Mouse (Mus musculus) liver, adult 2 months (tissue): ENCODE results near the gene Pianp. TPM values are rescaled to one million over a fixed set of nuclear protein-coding genes. Genes with fewer than 3 reads are reported as not detected.
"Not testable (repeated sequence)": the region's sequence is repeated elsewhere in the genome, so short reads cannot be mapped to it uniquely, and the experiment has no call there.

ENCODE experiments used
- DNase-seq: peaks from one replicate; pipeline ENCODE4 v3.0.0-alpha.2; 2011; ENCODE audit warnings: low read depth, low spot score; ENCODE audit errors: extremely low read depth
- H3K27ac ChIP-seq: fragments of 200-500 bp; replicated peaks from 2 replicates; pipeline ENCODE4 v1.5.1; 2012; ENCODE audit warnings: low read depth, mild to moderate bottlenecking, control low read depth, inconsistent platforms, low read length; ENCODE audit not compliant: insufficient read depth
- H3K27me3 ChIP-seq: fragments of 200-500 bp; 2 replicates; pipeline ENCODE4 v1.6.1; 2012; ENCODE audit warnings: mild to moderate bottlenecking, moderate library complexity, low read length, inconsistent platforms; ENCODE audit not compliant: control insufficient read depth, insufficient read depth
- H3K36me3 ChIP-seq: fragments of 200-500 bp; 2 replicates; pipeline ENCODE4 v1.6.1; 2012; ENCODE audit warnings: low read length, inconsistent platforms; ENCODE audit not compliant: control insufficient read depth, insufficient read depth
- H3K4me1 ChIP-seq: fragments of 200-500 bp; 2 replicates; pipeline ENCODE4 v1.6.1; 2011; ENCODE audit warnings: low read length; ENCODE audit not compliant: control insufficient read depth, insufficient read depth
- H3K4me3 ChIP-seq: fragments of 200-500 bp; 2 replicates; pipeline ENCODE4 v1.5.1; 2011; ENCODE audit warnings: low read depth, mild to moderate bottlenecking, control low read depth, low read length, moderate library complexity; ENCODE audit not compliant: insufficient read depth
- H3K79me2 ChIP-seq: fragments of 200-500 bp; 2 replicates; pipeline ENCODE4 v1.6.1; 2012; ENCODE audit warnings: inconsistent platforms, mild to moderate bottlenecking, low read length, moderate library complexity; ENCODE audit not compliant: control insufficient read depth, insufficient read depth
- H3K9ac ChIP-seq: fragments of 200-500 bp; 2 replicates; pipeline ENCODE4 v1.6.1; 2012; ENCODE audit warnings: low read depth, mild to moderate bottlenecking, control low read depth, inconsistent platforms, low read length
- CTCF ChIP-seq: fragments of 200-500 bp; IDR thresholded peaks from 2 replicates; pipeline ENCODE4 v1.5.1; 2011; ENCODE audit warnings: low read depth, low read length, control low read depth
- POLR2A ChIP-seq: fragments of 200-500 bp; IDR thresholded peaks from 2 replicates; pipeline ENCODE4 v1.6.1; 2011; ENCODE audit warnings: low read length, control low read depth; ENCODE audit not compliant: insufficient read depth; ENCODE audit errors: extremely low read depth
- WGBS: fragments of 180-500 bp; shearing (Covaris S2); methylation state at CpG from one replicate; pipeline ENCODE4 v1.1.7; 2018; 5-methylcytosine and 5-hydroxymethylcytosine counted together
- polyA plus RNA-seq: library from polyadenylated mRNA; depleted of rRNA; stranded (reverse); fragments of >200 nt; gene quantifications from 2 replicates; pipeline ENCODE4 v1.2.3, GENCODE M21; 2012
- total RNA-seq: library from RNA; depleted of rRNA; stranded (reverse); fragments of >200 nt; gene quantifications from 2 replicates; pipeline ENCODE4 v1.2.3, GENCODE M21; 2014

Gene Pianp
- total and polyA plus RNA-seq, 2 experiments, result 1.4 TPM; not detected in 1

DNA sequence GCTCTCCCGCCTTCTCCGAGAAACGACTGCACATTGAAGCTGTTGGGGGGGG is 12.5 kb downstream of the Pianp start, which contains the start of gene Zfp384:
Gene Zfp384, plus strand, starts transcription at position 17 of the 52 bp plus-strand sequence.
- Histone ChIP-seq H3K27ac (peak within 1 kb of the TSS; percentile 91), H3K9ac (peak within 1 kb of the TSS; percentile 99), H3K27me3 (no peaks in the 10 kb centered on the region), H3K79me2 (peaks cover 23% of the 10 kb centered on the region; the same call in 1 of the 2 replicates), H3K4me1 (peaks cover 10% of the 10 kb centered on the region), H3K4me3 (peak within 1 kb of the TSS; percentile 91), H3K36me3 (peaks cover 3% of the 10 kb centered on the region; the same call in 1 of the 2 replicates)
- WGBS, result 0% methylated on average over 3 of the region's 3 CpGs
- no peak for DNase-seq
- no peak for TF ChIP-seq POLR2A
- TF ChIP-seq CTCF, result no peak

DNA sequence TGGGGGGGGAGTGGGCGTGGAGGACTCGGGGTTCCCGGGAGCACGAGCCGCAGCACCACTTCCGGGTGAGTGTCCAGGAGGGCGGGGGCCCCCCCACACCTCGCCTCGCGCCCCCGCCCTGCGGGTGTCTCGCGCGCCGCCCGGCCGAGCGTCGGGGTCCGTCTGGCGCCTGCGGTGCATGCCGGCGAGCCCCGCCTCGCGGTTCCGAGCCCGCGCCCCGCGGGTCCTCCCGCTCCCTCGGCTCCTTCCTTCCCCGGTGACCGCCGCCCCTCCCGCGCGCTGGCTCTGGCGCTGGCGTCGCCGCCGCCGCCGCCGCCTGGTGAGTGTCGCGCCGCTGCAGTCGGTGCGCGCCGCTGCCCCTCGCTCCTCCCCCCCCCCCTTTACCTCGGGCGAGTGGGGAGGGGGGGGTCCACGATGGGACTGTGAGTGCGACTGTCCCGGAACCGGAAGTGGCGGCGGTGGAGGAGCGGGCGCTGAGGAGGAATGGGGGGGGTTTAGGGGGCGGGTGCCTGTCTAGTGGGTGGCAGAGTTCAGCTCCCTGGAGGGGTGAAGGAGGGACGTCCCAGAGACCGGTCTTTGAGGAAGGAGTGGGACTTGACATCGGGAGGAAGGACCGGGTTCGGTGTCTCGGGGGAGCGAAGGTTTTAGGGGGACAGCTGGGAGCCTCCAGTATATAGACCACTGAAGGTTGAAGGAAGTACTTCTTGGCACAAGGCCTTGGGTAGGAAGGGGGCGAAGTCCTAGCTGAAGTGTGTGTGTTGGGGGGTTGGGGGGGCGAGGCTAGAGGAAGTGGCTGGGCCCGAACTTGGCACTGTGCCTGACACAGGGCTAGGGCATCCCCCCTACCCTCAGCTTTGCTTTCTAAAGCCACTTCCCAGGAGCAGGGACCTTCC is 12.9 kb downstream of the Pianp start:
- Histone ChIP-seq H3K79me2 (peaks cover 24% of the 10 kb centered on the region; the same call in 1 of the 2 replicates), H3K36me3 (peaks cover 5% of the 10 kb centered on the region; the same call in 1 of the 2 replicates), H3K9ac (peak overlapping the region; percentile 99), H3K27ac (peak overlapping the region; percentile 91), H3K4me1 (peaks cover 10% of the 10 kb centered on the region), H3K4me3 (peak overlapping the region; percentile 91), H3K27me3 (no peaks in the 10 kb centered on the region)
- TF ChIP-seq POLR2A, result peak; percentile 33; the same call in 1 of the 2 replicates
- no peak for TF ChIP-seq CTCF
- DNase-seq, result peak; percentile 59
- WGBS, result 2% methylated on average over 31 of the region's 78 CpGs

- peaks cover 35% of the 10 kb centered on the region for H3K36me3 ChIP-seq
- no peak overlapping the region for H3K27ac ChIP-seq
- H3K79me2 ChIP-seq, result peaks cover 26% of the 10 kb centered on the region; the same call in 1 of the 2 replicates
- TF ChIP-seq CTCF (no peak), POLR2A (no peak)
- no peak for DNase-seq
- H3K9ac ChIP-seq, result no peak overlapping the region
- no peaks in the 10 kb centered on the region for H3K27me3 ChIP-seq
- H3K4me3 ChIP-seq, result no peak overlapping the region
- 97% methylated on average over 3 of the region's 3 CpGs for WGBS
- no peaks in the 10 kb centered on the region for H3K4me1 ChIP-seq
Measured at GRCm38 (mm10) chr6:125017682-125018081, 21.2 kb downstream of the Pianp start.

DNA sequence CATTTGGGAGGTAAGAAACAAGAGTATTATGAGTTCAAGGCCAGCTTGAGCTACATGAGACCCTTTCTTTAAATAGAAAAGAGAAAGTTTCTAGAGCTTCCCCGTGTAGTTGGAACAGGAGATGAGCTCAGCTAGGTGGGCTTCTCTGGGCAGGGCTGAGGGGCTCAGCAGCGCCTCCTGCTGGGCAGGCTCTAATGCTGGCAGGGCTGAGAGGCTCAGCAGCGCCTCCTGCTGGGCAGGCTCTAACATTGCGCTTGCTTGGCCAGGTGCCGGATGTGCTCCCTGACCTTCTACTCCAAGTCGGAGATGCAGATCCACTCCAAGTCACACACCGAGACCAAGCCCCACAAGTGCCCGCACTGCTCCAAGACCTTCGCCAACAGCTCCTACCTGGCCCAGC is 34.0 kb downstream of the Pianp start:
- DNase-seq, H3K27me3 ChIP-seq, H3K4me1 ChIP-seq, H3K27ac ChIP-seq, H3K9ac ChIP-seq, H3K79me2 ChIP-seq, H3K4me3 ChIP-seq: not testable (repeated sequence)
- peak; percentile 97 for TF ChIP-seq CTCF
- peaks cover 60% of the 10 kb centered on the region for H3K36me3 ChIP-seq
- WGBS, result 52% methylated on average over 8 of the region's 9 CpGs

DNA sequence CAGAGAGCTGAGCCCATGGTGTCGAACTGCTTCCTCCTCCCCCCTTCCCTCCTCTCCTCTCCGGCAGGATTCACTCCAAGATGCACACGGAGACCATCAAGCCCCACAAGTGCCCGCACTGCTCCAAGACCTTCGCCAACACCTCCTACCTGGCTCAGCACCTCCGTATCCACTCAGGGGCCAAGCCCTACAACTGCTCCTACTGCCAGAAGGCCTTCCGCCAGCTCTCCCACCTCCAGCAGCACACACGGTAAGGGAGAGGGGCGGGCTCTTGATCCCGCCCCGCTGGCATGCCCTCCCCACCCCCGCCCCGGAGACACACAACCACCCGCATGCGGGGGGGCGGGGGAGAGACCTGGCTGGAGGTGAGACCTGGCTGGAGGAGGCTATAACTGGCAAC is 35.1 kb downstream of the Pianp start:
- no peak for TF ChIP-seq POLR2A
- TF ChIP-seq CTCF, result no peak
- 88% methylated on average over 16 of the region's 16 CpGs for WGBS
- DNase-seq, result no peak
- Histone ChIP-seq H3K4me3 (no peak overlapping the region), H3K9ac (no peak overlapping the region), H3K27ac (no peak overlapping the region), H3K4me1 (no peaks in the 10 kb centered on the region), H3K36me3 (peaks cover 59% of the 10 kb centered on the region), H3K27me3 (no peaks in the 10 kb centered on the region), H3K79me2 (no peaks in the 10 kb centered on the region)

DNA sequence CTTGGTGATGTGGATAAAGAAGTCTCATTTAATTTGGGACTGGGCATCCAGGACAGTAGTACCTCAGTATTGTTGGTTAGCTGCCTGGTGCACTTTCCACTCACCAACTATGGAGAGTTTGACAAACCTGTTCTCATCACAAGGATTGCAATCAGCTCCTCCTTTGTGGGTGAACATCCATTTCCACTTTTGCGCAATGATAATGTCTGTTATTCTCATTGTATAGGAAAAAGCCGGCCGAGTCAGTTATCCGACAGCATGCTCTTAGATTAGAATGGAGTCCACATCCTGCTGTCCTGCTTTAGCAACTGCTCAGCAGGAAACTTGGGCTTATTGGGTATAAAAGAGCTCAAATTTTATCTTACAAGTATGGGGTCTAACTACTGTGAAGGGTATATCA is 42.2 kb downstream of the Pianp start:
- Histone ChIP-seq H3K4me1 (peaks cover 6% of the 10 kb centered on the region), H3K27me3 (no peaks in the 10 kb centered on the region), H3K9ac (no peak overlapping the region), H3K27ac (no peak overlapping the region), H3K36me3 (peaks cover 22% of the 10 kb centered on the region), H3K79me2 (peaks cover 3% of the 10 kb centered on the region; the same call in 1 of the 2 replicates), H3K4me3 (peak overlapping the region; percentile 48; the same call in 1 of the 2 replicates)
- 81% methylated on average over 4 of the region's 4 CpGs for WGBS
- DNase-seq, result no peak
- TF ChIP-seq POLR2A, result no peak
- TF ChIP-seq CTCF, result no peak
